Mouse (Mus musculus) lung, postnatal 4 days (tissue): ENCODE measurements around the gene Usp3.

ENCODE experiments used
- DNase-seq, 2 experiments: peaks; one replicate each; pipeline ENCODE4 v3.0.0; 2021

The Usp3 gene

GRCm38 (mm10) chr9:66601006-66601405, 8.1 kb upstream of the Usp3 start:
- peak in 1 of 2 experiments; percentile 10 for DNase-seq

GRCm38 (mm10) chr9:66600551-66600950, 7.6 kb upstream of the Usp3 start:
- DNase-seq: no peak

- peak; percentile 72 to 79 for DNase-seq
These were observed 6.6 kb upstream of the Usp3 start for GRCm38 (mm10) chr9:66599577-66599976.

GRCm38 (mm10) chr9:66598636-66599035, 5.7 kb upstream of the Usp3 start:
- peak in 1 of 2 experiments; percentile 3 for DNase-seq

GRCm38 (mm10) chr9:66597480-66598215, 4.7 kb upstream of the Usp3 start:
- no peak for DNase-seq

DNA sequence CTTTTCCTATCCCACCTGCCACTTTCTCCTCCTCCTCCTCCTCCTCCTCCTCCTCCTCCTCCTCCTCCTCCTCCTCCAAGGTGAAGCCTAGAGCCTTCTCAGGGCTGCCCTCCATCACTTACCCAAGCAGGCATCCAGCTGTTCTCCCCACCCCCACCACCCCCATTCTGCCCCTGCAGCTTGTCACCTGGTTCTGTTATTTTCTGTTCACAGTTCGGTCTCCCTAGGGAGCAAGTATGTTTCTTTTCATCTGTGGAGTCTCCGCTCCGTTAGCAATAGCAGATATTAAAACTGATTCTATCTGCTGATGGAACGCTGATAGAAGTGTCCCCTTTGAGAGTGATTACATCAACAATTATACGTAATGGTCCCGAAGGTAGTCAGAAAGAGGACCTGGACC, 4.1 kb upstream of the Usp3 start:
- no peak for DNase-seq

DNA sequence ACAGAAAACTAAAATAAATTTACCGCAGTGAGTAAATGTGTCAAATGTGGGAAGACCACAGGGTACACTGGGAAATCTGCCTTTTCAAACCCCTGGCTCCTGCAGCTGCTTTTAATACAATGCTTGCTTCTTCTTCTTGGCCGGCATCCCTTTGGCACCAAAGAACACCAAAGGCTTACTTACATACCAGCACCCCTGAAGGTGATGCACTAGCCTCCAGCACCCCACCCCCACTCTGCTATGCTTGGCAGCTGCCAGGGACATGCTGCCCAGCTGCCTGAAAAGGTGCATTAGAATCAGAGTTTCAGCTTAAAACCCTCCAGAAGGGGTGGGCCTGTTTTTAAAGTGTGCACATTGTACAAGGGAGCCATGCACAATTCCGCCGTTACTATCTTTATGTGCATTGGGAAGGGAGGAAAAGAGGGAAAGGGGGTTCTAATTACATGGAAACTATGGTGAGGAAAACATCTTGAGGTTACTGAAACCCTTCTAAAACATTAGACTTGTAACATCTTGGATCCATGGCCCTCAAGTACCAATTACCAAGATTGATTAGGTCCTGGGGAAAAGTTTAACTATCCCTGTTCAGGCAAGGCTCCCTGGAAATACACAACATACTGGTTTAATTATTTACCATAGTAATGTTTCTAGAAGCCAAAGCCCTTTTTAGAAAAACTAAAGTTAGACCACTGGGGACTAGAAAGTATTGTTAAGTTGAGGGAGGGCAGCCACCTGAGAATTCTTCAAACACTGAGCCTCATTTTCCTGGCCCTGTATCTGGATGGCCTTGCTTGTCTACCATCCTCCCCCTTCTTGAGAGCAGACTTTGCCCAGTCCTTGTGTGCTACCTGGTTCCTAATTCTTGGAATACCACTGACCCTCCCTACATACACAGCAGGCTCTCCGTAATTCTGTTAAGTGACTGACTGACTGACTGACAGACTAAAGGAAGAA, 3.1 kb upstream of the Usp3 start:
- peak in 1 of 2 experiments; percentile 57 for DNase-seq

- peak in 1 of 2 experiments; percentile 41 for DNase-seq
These were observed 1.1 kb upstream of the Usp3 start for GRCm38 (mm10) chr9:66594061-66594460.

GRCm38 (mm10) chr9:66593613-66593969, 649 bp upstream of the Usp3 start:
- no peak for DNase-seq

- peak; percentile 60 to 68 for DNase-seq
These were observed 894 bp downstream of the Usp3 start for GRCm38 (mm10) chr9:66591851-66592645.

DNA sequence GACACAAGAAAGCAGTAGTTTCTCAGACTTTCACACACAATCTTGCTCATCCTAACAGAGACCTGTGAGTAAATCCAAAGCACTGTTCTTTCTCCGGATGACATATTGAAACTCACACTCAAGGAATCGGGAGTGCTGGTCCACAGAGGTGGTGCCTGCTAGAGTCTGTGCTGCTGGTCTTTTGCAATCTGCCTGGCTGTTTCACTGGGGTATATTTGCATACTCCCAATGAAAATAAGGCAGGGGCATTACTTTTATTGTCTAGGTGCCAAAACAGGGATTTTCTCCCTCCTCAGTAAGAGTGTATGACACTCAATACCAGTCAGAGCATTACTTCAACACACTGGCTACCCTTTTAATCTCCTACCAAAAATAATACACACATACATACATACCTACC, 2.9 kb downstream of the Usp3 start:
- DNase-seq: no peak

DNA sequence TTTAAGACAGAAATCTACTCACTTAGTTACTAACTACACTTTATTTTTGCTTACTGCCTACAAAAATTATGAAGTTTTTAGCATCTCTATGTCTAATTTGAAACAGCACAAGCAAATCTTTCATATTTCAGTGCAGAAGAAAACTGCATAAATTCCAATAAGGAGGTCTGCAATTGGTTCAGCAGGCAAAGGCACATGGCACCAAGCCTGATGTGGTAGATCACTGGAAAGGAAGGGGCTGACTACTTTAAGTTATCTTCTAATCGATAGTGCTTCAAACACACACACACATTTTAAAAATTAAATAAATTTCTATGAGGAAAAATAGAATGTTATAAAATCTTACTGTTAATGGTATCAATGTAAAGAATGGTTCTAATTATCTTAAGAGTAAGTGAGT, 5.9 kb downstream of the Usp3 start:
- no peak for DNase-seq

DNA sequence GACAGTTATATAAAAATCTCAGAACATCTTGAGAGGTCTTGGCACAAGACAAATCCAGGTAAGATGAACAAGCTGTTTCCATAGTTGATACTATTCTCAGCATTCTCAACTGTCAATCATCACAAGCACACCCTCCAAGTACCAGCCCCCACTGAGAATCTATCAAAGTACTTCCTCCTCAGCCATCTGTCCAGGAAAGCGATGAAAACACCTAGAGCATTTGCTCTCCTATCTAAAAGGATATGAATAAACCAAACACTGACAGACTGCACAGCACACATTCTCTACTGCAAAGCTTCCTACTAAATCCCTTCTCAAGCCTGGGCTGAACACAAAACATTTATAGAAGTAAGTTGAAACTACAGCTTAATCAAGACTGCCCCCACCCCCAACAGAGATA, 6.4 kb downstream of the Usp3 start:
- DNase-seq: no peak

DNA sequence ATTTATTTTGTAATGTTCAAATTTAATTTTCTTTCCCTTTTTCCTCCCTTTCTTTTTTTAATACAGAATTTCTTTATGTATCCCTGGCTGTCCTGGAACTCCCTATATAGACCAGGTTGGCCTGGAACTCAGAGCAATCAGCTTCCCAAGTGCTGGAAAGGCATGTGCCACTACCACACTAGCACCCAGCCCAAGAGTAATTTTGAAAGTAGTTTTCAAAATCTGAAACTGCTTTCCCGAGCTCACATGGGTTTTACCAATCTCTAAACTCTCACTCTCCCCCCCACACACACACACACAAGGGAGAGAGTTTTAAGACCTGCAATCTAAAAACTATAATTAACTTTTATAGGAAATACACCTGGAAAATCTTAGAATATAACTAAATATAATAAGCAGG, 7.8 kb downstream of the Usp3 start:
- no peak for DNase-seq

GRCm38 (mm10) chr9:66584176-66584575, 8.8 kb downstream of the Usp3 start:
- no peak for DNase-seq

DNA sequence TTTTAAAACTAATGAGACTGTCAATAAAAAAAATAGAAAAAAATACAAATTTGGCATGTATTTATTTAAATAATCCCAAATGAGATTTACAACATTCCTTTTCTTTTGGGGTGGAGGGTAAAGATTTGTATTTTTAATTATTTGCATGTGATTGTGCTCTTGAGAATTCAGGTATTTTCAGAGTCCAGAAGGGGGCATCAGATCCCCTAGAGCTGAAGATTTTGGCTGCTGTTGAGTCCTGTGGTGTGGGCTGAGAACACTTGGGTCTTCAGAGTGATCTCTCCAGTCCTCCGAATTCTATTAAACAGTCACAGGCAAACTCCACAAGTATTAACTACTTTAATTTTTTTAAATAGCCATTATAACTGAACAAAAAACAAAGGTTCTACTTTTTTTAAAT, 9.7 kb downstream of the Usp3 start:
- no peak for DNase-seq

DNA sequence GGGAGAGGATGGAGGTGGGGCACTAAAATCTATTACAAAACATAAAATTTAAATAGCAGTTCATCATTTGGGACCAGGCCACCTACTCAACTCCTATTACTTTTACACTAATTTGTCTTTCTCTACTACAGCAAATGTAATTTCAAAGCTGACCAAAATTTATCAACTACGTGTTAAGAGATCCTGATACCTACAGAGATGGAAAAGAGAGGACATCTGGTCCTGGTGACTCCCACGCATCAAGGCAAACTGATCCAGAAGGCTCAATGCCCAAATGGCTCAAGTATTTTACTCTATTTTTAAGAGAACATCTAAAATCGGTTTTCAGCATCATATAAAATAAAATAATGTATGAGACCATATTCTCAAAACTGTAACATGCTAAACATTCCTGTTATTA, 11.2 kb downstream of the Usp3 start:
- DNase-seq: no peak

- DNase-seq: no peak
These were observed 12.2 kb downstream of the Usp3 start for GRCm38 (mm10) chr9:66580722-66581121.

- DNase-seq: no peak
These were observed 17.1 kb downstream of the Usp3 start for GRCm38 (mm10) chr9:66575878-66576238.

DNA sequence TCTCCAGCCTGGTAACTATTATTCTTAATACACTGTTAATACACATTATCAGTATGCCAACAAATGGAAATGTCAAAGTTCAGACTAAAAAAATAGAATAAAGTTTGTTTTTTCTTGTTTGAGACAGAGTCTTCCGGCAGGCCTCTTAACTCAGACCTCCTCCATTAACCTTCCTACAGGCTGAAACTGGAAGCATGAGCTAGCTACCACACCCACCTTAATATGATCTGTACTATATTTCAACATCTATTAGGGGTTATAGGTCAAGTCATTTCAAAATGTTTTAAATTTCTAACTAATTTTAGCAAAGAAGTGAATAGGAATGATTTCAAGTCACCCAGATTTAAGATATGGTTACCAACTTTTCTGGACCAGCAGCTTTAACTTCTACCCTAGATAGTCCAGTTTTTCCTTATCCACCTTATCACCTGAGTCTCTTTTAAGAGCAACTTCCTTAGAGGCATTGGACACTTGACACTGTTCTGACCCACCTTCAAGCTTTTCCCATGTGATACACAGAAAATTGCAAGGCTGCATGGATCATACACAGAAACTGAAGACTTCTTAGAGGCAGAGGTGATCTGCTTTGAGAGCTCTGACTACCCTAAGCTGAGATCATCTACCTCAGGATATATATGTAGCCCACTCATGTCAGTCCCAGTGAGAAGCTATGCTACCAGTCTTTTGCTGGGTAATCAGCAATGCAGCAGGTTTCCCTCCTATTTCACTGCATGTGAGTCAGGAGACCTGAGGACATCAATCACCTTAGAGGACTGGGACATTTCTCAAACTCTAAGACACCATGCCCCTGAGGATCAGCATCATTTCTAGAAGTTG, 17.7 kb downstream of the Usp3 start:
- DNase-seq: no peak

- DNase-seq: no peak
These were observed 20.8 kb downstream of the Usp3 start for GRCm38 (mm10) chr9:66571986-66572700.

- no peak for DNase-seq
These were observed 30.7 kb downstream of the Usp3 start for GRCm38 (mm10) chr9:66562215-66562614.
